Mouse (Mus musculus) brain, embryonic 14.5 days (tissue): ENCODE data around the gene Scube2.

ENCODE experiments used
- CTCF ChIP-seq: fragments of 200-500 bp; IDR thresholded peaks from 2 replicates; pipeline ENCODE4 v1.5.1; 2012; ENCODE audit warnings: inconsistent platforms, mild to moderate bottlenecking, moderate library complexity, borderline replicate concordance; ENCODE audit not compliant: insufficient read depth, insufficient read length; ENCODE audit errors: extremely low read depth
- POLR2A ChIP-seq: fragments of 200-500 bp; IDR thresholded peaks from 2 replicates; pipeline ENCODE4 v1.6.1; 2012; ENCODE audit warnings: mild to moderate bottlenecking, inconsistent platforms, borderline replicate concordance; ENCODE audit not compliant: poor library complexity, insufficient read depth, insufficient read length, severe bottlenecking; ENCODE audit errors: extremely low read depth

GRCm38 (mm10) chr7:109875598-109875997 lies 10.1 kb upstream of the Scube2 start:
- TF ChIP-seq POLR2A (no peak), CTCF (no peak)
